Mouse (Mus musculus): Measurements from ENCODE around the gene Mark3.
"Not testable (repeated sequence)": the region's sequence is repeated elsewhere in the genome, so short reads cannot be mapped to it uniquely, and the experiment has no call there.

Mark3 gene

GRCm38 (mm10) chr12:111574074-111574886 lies at the start of gene Mark3:
TSS of gene Mark3 (plus strand) at chr12:111574523.
- peak; percentile 97 to 99 for DNase-seq

GRCm38 (mm10) chr12:111524883-111525282 lies 49.4 kb upstream of the Mark3 start:
- no peak for DNase-seq

GRCm38 (mm10) chr12:111527643-111528281 lies 46.6 kb upstream of the Mark3 start:
- no peak for DNase-seq

DNA sequence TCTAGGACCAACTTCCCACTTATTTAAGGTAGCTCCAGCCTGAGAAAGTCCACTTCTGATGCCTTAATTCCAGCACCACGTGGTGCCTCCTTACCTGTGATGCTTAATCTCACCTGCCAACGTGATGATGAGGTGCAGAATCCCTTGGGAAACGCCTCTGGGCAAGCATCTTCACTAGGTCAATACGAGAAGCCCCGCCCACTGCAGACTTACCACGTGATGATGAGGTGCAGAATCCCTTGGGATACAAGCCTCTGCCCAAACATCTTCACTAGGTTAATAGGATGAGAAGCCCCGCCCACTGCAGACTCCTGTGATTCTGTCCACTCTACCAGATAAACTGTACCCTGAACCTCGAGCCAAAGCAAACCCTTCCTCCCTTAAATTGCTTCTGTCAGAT lies 45.1 kb upstream of the Mark3 start:
- peak in 1 of 2 experiments; percentile 27 for DNase-seq

DNA sequence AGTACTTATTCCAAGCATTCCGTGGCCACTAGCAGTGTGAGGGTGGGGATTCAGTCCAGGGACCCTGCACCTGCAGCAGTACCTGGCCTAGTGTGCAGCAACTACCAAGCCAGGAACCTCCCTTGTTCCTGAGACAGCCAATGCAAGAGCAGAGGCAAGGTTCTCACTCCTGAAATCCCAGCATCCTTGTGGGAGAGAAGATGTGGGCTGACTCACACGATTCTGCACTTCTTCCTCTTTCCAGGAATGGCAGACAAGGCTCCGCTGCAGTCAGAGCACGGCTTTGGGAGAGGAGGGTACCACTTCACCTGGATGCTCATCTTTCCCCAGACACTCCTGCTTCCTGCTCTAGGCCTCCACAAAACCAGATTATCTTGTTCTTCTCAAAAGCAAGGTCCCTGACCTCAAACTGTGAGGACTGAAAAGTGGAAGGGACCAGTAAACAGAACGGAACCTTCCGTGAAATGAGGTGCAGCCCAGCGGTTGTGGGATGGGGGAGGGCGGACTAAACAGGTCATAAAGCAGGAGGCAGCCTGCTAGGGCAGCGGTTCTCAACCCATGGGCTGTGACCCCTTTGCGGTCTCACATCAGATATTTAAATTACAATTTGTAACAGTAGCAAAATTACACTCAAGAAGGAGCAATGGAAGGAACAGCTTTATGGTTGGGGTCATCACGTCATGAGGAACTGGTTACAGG lies 41.1 kb upstream of the Mark3 start:
- no peak for DNase-seq

- no peak for DNase-seq
Measured at GRCm38 (mm10) chr12:111535281-111535680, 39.0 kb upstream of the Mark3 start.

- no peak for DNase-seq
Measured at GRCm38 (mm10) chr12:111535762-111536161, 38.6 kb upstream of the Mark3 start.

DNA sequence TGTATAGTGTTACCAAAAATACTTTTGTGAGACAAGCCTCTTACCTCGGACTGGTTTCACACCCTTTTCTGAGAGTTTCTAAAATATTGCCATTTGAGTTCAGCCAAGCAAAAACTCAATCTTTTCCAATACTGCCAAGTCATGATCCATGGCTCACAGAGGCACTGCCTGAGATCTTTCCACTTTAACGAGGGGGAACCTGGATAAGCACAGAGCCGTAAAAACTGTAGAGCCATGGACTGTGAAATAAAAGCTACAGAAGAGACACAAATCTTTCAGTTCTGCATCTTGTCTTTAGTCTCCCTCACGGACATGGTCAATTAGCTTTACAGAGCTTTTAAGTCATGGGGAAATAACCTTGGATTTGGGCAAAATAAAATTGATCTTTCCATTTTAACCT lies 37.6 kb upstream of the Mark3 start:
- DNase-seq = no peak

DNA sequence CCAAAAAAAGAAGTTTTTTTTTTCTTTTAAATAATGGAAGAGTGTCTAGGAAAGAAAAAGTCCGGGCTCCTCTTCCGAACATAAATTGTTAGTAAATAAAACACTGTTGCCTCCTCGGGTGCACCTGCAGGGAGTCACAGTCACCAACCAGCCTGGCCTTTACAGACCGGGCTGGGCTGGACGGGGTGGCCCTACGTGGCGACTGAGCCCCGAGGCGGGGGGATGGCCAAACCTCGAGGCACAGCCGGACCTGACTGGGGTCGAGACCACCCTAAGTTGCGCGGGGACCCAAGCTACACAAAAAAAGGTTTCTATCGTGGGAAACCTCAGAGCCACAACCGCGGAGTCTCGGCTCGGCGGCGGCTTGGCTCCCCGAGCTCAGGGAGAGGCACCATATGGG lies 37.0 kb upstream of the Mark3 start:
- peak; percentile 45 to 75 for DNase-seq

- DNase-seq = peak; percentile 99 to 100
Measured at GRCm38 (mm10) chr12:111537796-111538291, 36.5 kb upstream of the Mark3 start, which contains the start of gene Eif5. TSS of gene Eif5 (plus strand) at chr12:111538016.

- peak; percentile 85 to 95 for DNase-seq
Measured at GRCm38 (mm10) chr12:111538292-111539040, 35.9 kb upstream of the Mark3 start.

- no peak for DNase-seq
Measured at GRCm38 (mm10) chr12:111539041-111539345, 35.3 kb upstream of the Mark3 start.

DNA sequence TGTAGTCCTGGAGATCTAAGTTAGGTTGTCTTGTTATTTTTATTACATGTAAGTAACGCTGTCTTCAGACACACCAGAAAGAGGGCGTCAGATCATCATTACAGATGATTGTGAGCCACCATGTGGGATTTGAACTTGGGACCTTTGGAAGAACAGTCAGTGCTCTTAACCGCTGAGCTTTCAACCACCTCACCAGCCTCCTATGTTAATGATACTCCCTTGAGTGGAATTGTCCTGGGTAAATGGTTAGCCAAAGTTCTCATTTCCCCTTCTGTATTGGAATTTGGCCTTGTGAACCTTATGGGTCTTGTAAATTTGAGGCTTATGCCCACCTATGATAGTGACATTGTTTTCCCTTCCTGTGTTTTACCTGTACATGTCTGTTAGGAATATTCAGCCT lies 27.3 kb upstream of the Mark3 start:
- DNase-seq = peak; percentile 40 to 46

DNA sequence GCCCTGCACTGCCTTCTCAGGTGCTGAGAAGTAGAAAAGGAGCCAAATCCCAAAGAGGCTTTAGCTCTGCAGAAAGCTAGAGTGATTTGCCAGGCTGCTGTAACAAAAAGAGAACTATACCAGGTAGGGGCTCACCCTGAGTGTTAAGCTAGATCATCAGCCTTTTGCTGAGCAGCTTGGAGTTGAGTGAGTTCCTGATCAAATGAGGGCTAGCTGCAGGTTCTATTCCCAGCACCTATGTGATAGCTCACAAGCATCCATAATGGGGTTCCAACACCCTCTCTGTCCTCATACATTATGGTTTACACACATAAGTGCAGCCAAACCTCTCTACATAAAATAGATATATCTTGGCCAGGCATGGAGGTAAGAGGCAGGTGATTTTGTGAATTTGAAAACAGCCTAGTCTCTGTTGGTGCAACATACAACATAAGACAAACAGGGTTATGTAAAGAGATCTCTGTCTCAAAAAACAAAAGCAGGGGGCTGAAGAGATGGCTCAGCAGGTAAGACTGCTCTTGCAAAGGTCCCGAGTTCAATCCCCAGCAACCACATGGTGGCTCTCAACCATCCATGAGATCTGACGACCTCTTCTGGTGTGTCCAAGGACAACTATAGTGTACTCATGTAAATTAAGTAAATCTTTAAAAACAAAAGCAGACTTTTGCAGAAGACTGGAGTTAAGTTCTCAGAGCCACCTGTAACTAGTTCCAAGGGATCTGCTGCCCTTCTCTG lies 25.6 kb upstream of the Mark3 start:
- no peak for DNase-seq

DNA sequence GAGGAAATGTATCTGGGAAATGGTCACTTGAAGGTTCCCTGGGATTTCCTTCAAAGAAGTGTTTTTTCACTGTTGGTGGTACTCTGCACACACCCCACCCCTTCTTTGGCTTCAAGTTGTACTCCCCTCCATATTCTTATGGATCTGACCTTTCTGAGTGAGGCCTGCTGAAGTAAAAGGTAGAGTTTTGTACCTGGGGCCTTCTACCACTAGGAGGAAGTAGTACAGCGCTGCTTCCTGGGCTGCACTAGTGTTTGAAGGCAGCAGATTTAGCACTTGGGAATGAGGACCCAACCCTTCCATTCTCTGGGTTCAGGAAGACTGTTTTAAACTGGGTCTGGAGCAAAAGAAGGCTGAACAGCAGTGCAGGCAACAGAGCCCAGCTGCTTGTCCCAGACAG lies 23.6 kb upstream of the Mark3 start:
- DNase-seq = no peak

DNA sequence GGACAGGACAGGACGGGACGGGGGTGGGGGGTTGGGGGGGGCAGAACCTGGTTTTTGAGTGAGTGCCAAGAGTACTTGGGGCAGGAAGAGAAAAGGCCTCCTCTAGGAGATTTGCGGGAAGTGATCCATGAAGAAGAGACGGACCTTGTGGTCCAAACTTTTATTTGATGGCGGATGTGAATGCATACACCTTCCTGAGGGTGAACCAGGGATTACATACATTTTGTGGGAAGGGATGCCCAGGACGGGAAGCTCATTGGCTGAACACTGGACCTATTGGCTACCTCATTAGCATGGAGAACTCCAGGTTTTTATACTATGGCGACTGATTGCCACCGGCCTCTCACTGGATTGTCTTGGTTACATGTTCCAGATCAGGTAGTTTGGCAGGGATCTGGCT lies 22.0 kb upstream of the Mark3 start:
- DNase-seq = no peak

DNA sequence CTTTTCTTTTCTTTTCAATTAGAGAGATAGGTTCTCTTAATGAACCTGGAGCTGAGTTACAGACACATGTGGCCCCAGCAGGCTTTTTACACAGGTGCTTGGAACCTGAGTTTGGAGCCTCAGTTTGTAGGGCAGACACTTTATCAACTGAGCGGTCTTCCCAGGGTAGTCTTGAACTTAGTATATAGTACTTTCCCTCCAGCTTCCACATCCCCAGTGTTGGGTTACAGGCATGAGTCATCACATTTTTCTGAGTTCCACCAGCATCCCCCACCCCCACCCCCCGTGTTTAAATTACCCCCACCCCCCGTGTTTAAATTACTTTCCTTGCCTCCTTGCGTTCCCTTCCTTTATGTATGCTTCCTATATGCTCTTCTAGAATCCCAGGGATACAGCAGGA lies 19.0 kb upstream of the Mark3 start:
- DNase-seq = no peak

DNA sequence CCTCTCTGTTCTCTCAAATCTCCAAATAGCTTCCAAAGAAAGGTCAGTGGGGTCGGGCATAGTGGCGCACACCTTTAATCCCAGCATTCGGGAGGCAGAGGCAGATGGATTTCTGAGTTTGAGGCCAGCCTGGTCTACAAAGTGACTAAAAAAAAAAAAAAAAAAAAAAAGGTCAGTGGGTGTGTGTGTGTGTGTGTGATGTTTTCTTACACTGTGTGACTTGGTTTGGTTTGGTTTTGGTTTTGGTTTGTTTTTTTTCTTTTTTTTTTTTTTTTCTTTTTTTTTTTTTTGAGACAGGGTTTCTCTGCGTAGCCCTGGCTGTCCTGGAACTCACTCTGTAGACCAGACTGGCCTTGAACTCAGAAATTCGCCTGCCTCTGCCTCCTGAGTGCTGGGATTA lies 18.4 kb upstream of the Mark3 start:
- not testable (repeated sequence) for DNase-seq

DNA sequence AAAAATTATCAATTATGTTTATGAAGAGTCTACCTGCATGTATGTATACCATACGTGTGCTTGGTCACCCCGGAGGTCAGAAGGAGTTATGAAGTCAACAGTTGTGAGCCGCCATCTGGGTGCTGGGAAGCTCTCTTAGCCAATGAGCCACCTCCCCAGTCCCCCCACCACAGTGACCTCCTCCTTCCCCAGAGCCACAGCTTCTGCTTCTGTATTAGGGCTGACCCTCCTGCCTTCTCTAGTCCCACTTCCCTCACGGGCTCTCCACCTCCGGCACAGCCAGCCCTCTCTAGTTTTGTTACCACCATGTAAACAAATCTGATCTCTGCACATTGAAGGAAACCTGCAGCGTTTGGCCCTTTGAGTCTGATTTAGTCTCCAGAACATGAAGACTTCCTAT lies 16.8 kb upstream of the Mark3 start:
- no peak for DNase-seq

- no peak for DNase-seq
Measured at GRCm38 (mm10) chr12:111558655-111559054, 15.7 kb upstream of the Mark3 start.

DNA sequence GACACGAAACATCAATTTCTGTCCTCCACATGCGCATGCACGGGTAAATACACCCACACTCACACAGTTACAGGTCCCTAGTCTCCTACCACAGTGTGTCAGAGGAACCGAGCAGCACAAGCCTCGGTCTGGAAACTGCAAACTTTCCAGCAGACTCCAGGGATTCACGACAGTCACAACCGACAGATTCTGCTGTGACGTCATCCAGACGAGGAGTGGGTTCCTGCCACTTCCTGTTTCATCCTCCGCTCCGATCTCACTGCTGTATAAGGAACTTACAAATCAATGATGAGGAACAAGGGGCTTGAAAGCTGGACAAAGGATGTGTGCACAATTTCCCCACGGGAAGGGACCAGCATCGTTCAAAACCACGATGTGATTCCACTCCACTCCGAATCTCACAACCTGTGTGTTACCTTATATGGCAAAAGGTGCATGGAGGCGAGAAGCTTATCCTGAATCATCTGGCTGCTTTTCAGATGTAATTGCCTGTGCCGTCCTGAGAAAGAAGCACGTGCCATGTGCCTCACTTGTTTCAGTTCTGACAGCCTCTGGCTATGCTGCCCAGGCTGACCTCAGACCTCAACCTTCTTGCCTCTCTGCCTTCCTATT lies 14.6 kb upstream of the Mark3 start:
- DNase-seq = no peak

GRCm38 (mm10) chr12:111560286-111560685 lies 14.0 kb upstream of the Mark3 start:
- no peak for DNase-seq

All from kidney, postnatal 25 days (tissue).